Mouse (Mus musculus): ENCODE results near the gene Lpar3. TPM values are rescaled to one million over a fixed set of nuclear protein-coding genes. Genes with fewer than 3 reads are reported as not detected.

The Lpar3 gene
- polyA plus RNA-seq, 1 experiment from 2014 or later, result 0.06 TPM

DNA sequence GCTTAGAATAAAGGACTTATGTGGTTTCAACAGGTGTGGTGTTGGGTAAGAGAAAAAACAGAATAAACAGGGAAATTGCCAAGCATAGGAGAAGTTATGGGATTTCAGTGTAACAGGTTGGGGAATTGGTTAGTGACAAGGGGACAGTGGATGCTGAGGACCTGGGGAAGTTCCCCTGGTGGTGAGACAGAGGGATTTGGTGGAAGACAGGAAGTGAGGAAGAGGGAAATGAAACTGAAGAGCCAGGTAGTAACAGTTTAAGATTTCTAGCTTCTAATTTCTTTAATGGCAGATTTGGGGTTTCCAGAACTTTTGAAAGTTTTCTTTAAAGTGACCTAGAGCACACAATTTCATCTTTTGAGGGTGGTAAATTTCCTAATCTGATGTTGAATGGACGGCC is 23.9 kb downstream of the Lpar3 start:
- no peak overlapping the region for H3K27ac ChIP-seq (ENCODE audit: low read length)
- H3K36me3 ChIP-seq (ENCODE audit: control insufficient read depth, insufficient read depth), result no peaks in the 10 kb centered on the region
- H3K4me2 ChIP-seq (ENCODE audit: low read depth, low read length), result no peak overlapping the region
- no peak overlapping the region for H3K9ac ChIP-seq (ENCODE audit: low read depth, low read length)
- H3K27me3 ChIP-seq (ENCODE audit: control insufficient read depth, insufficient read depth, low read depth, low read length), result no peaks in the 10 kb centered on the region
- WGBS (ENCODE audit: insufficient replicate concordance), result 47% methylated on average over 1 of the region's 1 CpGs
- H3K9me3 ChIP-seq (replicated peaks; ENCODE audit: control insufficient read depth, low read length), result no peaks in the 10 kb centered on the region
- H3K4me1 ChIP-seq (ENCODE audit: control insufficient read depth, low read depth, low read length), result no peaks in the 10 kb centered on the region
- no peak overlapping the region for H3K4me3 ChIP-seq (ENCODE audit: low read depth, low read length)
- no peak for ATAC-seq (ENCODE audit: low read depth)

DNA sequence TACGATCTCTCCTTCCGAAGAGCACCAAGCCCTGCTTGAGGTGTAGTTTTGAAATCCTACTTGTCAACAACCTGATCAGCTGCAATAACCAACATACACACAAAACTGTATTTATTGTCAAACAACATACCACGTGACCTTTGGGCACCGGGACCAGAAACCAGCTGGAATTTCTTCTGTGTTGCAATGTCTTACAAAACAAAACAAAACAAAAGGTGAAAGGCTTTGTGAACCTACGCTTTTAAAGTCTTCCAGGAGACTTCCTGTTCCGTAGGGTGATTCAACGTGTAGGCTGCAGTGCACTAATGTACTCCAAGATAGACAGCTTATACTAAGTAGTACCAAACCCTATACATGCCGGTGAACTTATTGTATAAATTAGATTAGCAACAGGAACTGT is 25.8 kb downstream of the Lpar3 start:
- no peak overlapping the region for H3K4me3 ChIP-seq (ENCODE audit: low read depth, low read length)
- no peak for ATAC-seq (ENCODE audit: low read depth)
- H3K4me1 ChIP-seq (ENCODE audit: control insufficient read depth, low read depth, low read length), result no peaks in the 10 kb centered on the region
- H3K4me2 ChIP-seq (ENCODE audit: low read depth, low read length), result no peak overlapping the region
- 55% methylated on average over 8 of the region's 8 CpGs for WGBS (ENCODE audit: insufficient replicate concordance)
- H3K27me3 ChIP-seq (ENCODE audit: control insufficient read depth, insufficient read depth, low read depth, low read length), result no peaks in the 10 kb centered on the region
- no peak overlapping the region for H3K27ac ChIP-seq (ENCODE audit: low read length)
- no peak overlapping the region for H3K9ac ChIP-seq (ENCODE audit: low read depth, low read length)
- no peaks in the 10 kb centered on the region for H3K9me3 ChIP-seq (replicated peaks; ENCODE audit: control insufficient read depth, low read length)
- H3K36me3 ChIP-seq (ENCODE audit: control insufficient read depth, insufficient read depth), result no peaks in the 10 kb centered on the region

DNA sequence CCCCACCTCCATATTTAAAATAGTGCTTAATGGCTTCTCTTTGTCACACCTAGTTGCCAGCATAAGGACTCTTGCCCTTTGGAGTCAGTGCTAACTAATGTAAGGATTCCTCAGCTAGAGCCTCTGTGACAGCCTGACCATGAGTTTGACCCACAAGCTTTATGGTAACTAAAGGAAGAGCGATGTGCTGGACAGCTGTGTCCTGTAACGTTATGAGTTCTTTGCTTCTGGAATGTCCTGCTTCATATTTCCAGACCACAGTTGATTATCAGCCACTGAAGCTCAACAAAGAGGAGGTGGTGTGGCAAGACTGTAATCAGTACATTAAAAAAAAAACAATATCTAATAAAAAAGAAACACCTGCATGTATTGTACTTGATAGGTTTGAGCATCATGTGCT is 26.2 kb downstream of the Lpar3 start:
- no peak overlapping the region for H3K9ac ChIP-seq (ENCODE audit: low read depth, low read length)
- H3K4me3 ChIP-seq (ENCODE audit: low read depth, low read length), result no peak overlapping the region
- H3K9me3 ChIP-seq (replicated peaks; ENCODE audit: control insufficient read depth, low read length), result no peaks in the 10 kb centered on the region
- WGBS (ENCODE audit: insufficient replicate concordance), result 69% methylated on average over 2 of the region's 2 CpGs
- no peak overlapping the region for H3K27ac ChIP-seq (ENCODE audit: low read length)
- no peak for ATAC-seq (ENCODE audit: low read depth)
- H3K4me2 ChIP-seq (ENCODE audit: low read depth, low read length), result no peak overlapping the region
- no peaks in the 10 kb centered on the region for H3K4me1 ChIP-seq (ENCODE audit: control insufficient read depth, low read depth, low read length)
- no peaks in the 10 kb centered on the region for H3K27me3 ChIP-seq (ENCODE audit: control insufficient read depth, insufficient read depth, low read depth, low read length)
- no peaks in the 10 kb centered on the region for H3K36me3 ChIP-seq (ENCODE audit: control insufficient read depth, insufficient read depth)

DNA sequence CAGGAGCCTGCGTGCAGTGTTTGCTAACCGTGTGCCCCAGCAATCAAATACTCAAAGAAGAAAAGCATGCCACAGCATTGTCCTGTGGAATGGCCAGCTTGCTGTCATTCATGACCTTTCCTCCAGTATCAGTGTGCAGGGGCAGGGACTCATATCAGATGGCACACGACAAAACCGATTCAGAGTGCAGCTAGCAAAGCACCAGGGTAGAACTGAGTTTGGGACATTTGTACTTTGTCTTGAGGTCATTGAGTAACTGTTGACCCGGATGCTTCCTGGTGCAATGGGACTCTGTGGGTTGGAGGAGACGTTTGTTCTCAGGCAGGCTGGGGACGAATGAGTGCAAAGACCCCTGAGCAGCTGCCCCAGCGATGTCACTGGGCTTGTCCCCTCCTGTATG is 29.1 kb downstream of the Lpar3 start:
- 53% methylated on average over 8 of the region's 8 CpGs for WGBS (ENCODE audit: insufficient replicate concordance)
- no peaks in the 10 kb centered on the region for H3K9me3 ChIP-seq (replicated peaks; ENCODE audit: control insufficient read depth, low read length)
- H3K9ac ChIP-seq (ENCODE audit: low read depth, low read length), result no peak overlapping the region
- no peaks in the 10 kb centered on the region for H3K36me3 ChIP-seq (ENCODE audit: control insufficient read depth, insufficient read depth)
- peak; percentile 30; the same call in 1 of the 2 replicates for ATAC-seq (ENCODE audit: low read depth)
- H3K4me1 ChIP-seq (ENCODE audit: control insufficient read depth, low read depth, low read length), result no peaks in the 10 kb centered on the region
- no peak overlapping the region for H3K4me2 ChIP-seq (ENCODE audit: low read depth, low read length)
- H3K27ac ChIP-seq (ENCODE audit: low read length), result no peak overlapping the region
- H3K4me3 ChIP-seq (ENCODE audit: low read depth, low read length), result no peak overlapping the region
- H3K27me3 ChIP-seq (ENCODE audit: control insufficient read depth, insufficient read depth, low read depth, low read length), result no peaks in the 10 kb centered on the region

DNA sequence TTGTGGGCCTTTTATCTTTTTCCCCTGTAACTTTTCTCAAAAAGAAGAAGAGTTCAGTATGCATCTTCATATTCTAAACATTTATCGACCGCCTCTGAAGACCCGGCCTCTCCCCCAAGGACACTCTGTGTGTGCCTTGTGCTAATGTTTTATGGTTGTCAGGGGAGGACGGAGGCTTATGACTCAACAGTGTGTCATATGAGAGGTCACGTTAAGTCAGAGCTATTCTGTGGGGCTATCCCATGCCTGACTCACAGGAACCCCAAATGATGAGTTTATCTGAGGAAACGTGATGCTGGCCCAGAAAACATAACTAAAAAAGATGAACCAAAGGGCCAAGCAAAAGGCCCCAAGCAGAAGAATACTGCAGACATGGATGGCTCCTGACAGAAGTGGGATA is 31.0 kb downstream of the Lpar3 start:
- ATAC-seq (ENCODE audit: low read depth), result no peak
- Histone ChIP-seq H3K36me3 (ENCODE audit: control insufficient read depth, insufficient read depth) (no peaks in the 10 kb centered on the region), H3K4me1 (ENCODE audit: control insufficient read depth, low read depth, low read length) (no peaks in the 10 kb centered on the region), H3K27me3 (ENCODE audit: control insufficient read depth, insufficient read depth, low read depth, low read length) (no peaks in the 10 kb centered on the region), H3K9ac (ENCODE audit: low read depth, low read length) (no peak overlapping the region), H3K9me3 (replicated peaks; ENCODE audit: control insufficient read depth, low read length) (no peaks in the 10 kb centered on the region), H3K4me2 (ENCODE audit: low read depth, low read length) (no peak overlapping the region), H3K4me3 (ENCODE audit: low read depth, low read length) (no peak overlapping the region), H3K27ac (ENCODE audit: low read length) (no peak overlapping the region)
- 62% methylated on average over 6 of the region's 6 CpGs for WGBS (ENCODE audit: insufficient replicate concordance)

DNA sequence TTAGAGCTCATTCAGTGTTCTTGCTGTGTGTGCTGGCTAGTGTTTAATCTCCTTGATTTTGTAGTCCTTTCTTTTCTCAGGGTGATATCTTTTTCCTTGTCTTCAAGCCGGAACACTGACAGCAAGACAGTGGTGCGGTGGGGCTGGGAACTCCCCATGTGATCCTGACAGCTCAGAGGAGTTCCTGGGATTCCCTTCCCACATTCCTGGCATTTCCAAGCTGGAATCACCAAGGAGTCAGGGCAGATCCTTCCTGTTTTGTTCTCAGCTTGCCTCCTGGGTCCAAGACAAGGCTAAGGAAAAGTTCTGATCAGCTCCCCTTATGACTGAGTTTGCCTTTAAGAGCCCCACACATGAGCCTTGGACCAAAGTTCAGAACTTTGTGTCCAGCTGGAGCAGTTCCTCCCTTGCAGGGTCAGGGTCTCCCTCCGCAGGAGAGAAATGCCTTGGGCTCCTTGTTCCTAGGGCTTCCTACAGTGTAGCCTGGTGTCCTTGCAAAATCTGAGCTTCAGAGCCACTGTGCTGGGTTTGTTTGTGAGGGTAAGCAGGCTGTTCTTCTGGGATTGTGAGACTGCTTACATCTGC is 33.1 kb downstream of the Lpar3 start:
- 34% methylated on average over 3 of the region's 3 CpGs for WGBS (ENCODE audit: insufficient replicate concordance)
- Histone ChIP-seq H3K9ac (ENCODE audit: low read depth, low read length) (no peak overlapping the region), H3K36me3 (ENCODE audit: control insufficient read depth, insufficient read depth) (no peaks in the 10 kb centered on the region), H3K27me3 (ENCODE audit: control insufficient read depth, insufficient read depth, low read depth, low read length) (no peaks in the 10 kb centered on the region), H3K27ac (ENCODE audit: low read length) (no peak overlapping the region), H3K9me3 (replicated peaks; ENCODE audit: control insufficient read depth, low read length) (no peaks in the 10 kb centered on the region), H3K4me1 (ENCODE audit: control insufficient read depth, low read depth, low read length) (no peaks in the 10 kb centered on the region), H3K4me3 (ENCODE audit: low read depth, low read length) (no peak overlapping the region), H3K4me2 (ENCODE audit: low read depth, low read length) (no peak overlapping the region)
- no peak for ATAC-seq (ENCODE audit: low read depth)

DNA sequence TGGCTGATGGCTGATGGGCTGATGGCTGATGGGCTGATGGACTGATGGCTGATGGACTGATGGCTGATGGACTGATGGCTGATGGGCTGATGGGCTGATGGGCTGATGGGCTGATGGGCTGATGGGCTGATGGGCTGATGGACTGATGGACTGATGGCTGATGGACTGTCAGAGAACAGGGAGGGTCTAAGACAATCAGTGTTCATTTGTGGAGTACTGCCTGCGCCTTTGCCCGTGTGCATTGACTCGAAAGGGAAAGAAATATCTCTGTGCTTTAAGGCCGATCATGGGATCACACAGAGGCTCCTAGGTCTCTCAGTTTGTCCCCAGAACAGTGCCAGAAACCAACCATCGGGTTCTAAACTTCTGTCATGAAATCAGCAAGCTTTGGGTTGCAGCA is 34.4 kb downstream of the Lpar3 start:
- H3K4me1 ChIP-seq (ENCODE audit: control insufficient read depth, low read depth, low read length), result no peaks in the 10 kb centered on the region
- H3K36me3 ChIP-seq (ENCODE audit: control insufficient read depth, insufficient read depth), result no peaks in the 10 kb centered on the region
- no peak overlapping the region for H3K9ac ChIP-seq (ENCODE audit: low read depth, low read length)
- H3K27ac ChIP-seq (ENCODE audit: low read length), result no peak overlapping the region
- H3K4me3 ChIP-seq (ENCODE audit: low read depth, low read length), result no peak overlapping the region
- no peaks in the 10 kb centered on the region for H3K9me3 ChIP-seq (replicated peaks; ENCODE audit: control insufficient read depth, low read length)
- ATAC-seq (ENCODE audit: low read depth), result no peak
- H3K27me3 ChIP-seq (ENCODE audit: control insufficient read depth, insufficient read depth, low read depth, low read length), result no peaks in the 10 kb centered on the region
- WGBS (ENCODE audit: insufficient replicate concordance), result 56% methylated on average over 5 of the region's 5 CpGs
- H3K4me2 ChIP-seq (ENCODE audit: low read depth, low read length), result no peak overlapping the region

DNA sequence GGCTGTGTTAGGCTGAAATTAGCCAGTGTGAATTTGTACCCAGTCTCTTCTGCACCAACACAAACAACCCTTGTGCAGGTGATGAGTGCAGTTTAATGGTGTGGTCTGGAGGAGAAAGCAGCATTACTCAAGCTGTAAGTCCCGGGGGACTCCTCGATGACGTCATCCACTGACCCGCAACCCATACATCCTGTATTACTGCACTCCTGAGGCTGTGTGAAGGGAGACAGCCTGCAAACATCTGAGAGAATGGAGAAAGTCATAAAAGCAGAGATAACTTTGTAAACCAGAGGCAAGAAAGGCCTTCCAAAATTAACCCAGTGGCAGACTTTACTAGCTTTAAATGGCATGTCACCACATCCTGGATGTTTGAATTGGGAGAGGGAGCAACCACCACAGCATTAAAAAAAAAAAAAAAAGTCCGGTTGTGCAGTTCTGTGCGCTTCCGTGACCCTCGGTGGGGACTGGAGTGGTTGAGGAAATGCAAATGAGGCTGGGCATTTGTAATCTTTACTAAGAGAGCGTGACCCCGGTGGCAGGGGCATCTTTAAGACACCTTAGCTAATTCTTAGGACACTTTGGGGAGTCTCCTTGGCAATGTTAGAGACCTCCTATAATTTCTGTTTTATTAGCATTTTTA is 36.8 kb downstream of the Lpar3 start:
- ATAC-seq (ENCODE audit: low read depth), result no peak
- no peak overlapping the region for H3K9ac ChIP-seq (ENCODE audit: low read depth, low read length)
- no peaks in the 10 kb centered on the region for H3K27me3 ChIP-seq (ENCODE audit: control insufficient read depth, insufficient read depth, low read depth, low read length)
- no peaks in the 10 kb centered on the region for H3K9me3 ChIP-seq (replicated peaks; ENCODE audit: control insufficient read depth, low read length)
- no peak overlapping the region for H3K4me3 ChIP-seq (ENCODE audit: low read depth, low read length)
- WGBS (ENCODE audit: insufficient replicate concordance), result 20% methylated on average over 10 of the region's 10 CpGs
- no peak overlapping the region for H3K27ac ChIP-seq (ENCODE audit: low read length)
- no peaks in the 10 kb centered on the region for H3K36me3 ChIP-seq (ENCODE audit: control insufficient read depth, insufficient read depth)
- no peaks in the 10 kb centered on the region for H3K4me1 ChIP-seq (ENCODE audit: control insufficient read depth, low read depth, low read length)
- no peak overlapping the region for H3K4me2 ChIP-seq (ENCODE audit: low read depth, low read length)

DNA sequence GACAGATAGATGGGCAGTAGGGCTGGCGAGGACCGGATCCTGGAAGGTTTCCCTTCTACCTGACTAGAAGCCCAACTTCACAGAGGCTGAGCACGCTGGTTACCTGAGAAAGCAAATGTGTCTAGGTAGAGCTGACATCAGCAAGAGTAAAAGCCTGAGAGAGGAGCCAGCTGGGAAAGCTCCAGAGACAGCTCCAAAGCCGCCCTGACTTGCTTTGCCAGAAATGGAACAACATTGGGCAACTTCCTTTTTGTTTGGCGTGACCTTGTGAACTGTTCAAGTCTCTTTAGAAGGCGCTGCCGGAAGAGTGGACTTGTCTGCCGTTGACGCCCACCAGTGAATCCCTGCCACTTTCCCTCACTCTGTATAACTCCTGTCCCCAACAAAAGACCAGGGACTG is 39.4 kb downstream of the Lpar3 start:
- Histone ChIP-seq H3K4me1 (ENCODE audit: control insufficient read depth, low read depth, low read length) (no peaks in the 10 kb centered on the region), H3K9ac (ENCODE audit: low read depth, low read length) (no peak overlapping the region), H3K36me3 (ENCODE audit: control insufficient read depth, insufficient read depth) (no peaks in the 10 kb centered on the region), H3K4me2 (ENCODE audit: low read depth, low read length) (no peak overlapping the region), H3K9me3 (replicated peaks; ENCODE audit: control insufficient read depth, low read length) (no peaks in the 10 kb centered on the region), H3K27me3 (ENCODE audit: control insufficient read depth, insufficient read depth, low read depth, low read length) (no peaks in the 10 kb centered on the region), H3K4me3 (ENCODE audit: low read depth, low read length) (no peak overlapping the region), H3K27ac (ENCODE audit: low read length) (no peak overlapping the region)
- ATAC-seq (ENCODE audit: low read depth), result no peak
- 58% methylated on average over 9 of the region's 9 CpGs for WGBS (ENCODE audit: insufficient replicate concordance)
